Mouse (Mus musculus) inflammation-experienced regulatory T-cells, adult 6 months (primary cell): ENCODE data around the gene Tpm1. TPM values are rescaled to one million over a fixed set of nuclear protein-coding genes. Genes with fewer than 3 reads are reported as not detected.

ENCODE experiments used
- ATAC-seq: one replicate; pipeline ENCODE4 v1.8.0; 2017
- polyA plus RNA-seq, 3 experiments: library from polyadenylated mRNA; unstranded; fragments of 100-300 nt; shearing (Covaris generic); gene quantifications; one replicate each; pipeline ENCODE4 v1.2.1; 2017

Tpm1 gene
- polyA plus RNA-seq, 3 experiments from 2014 or later = 31.8 to 34.9 (median 32.4) TPM

- ATAC-seq = no peak
These were observed 3.1 kb downstream of the Tpm1 start for GRCm38 (mm10) chr9:67045966-67046602.

DNA sequence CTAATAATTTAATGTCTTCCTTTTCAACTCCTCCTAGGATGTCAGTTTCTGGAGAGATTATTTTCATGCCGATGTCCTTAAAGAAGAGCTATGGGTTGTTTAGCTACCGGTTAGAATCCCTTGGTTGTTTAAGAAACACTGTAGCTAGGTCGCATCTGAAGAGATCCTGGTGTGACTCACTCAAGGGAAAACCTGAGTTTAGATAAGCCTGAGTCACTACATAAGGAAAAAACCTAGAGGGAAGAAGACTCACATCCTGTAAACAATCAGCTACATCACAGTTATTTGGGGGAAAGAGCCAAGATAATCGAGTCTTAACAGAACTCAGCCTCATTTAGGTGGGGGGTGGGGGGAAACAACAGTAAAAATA is 3.9 kb downstream of the Tpm1 start:
- no peak for ATAC-seq

DNA sequence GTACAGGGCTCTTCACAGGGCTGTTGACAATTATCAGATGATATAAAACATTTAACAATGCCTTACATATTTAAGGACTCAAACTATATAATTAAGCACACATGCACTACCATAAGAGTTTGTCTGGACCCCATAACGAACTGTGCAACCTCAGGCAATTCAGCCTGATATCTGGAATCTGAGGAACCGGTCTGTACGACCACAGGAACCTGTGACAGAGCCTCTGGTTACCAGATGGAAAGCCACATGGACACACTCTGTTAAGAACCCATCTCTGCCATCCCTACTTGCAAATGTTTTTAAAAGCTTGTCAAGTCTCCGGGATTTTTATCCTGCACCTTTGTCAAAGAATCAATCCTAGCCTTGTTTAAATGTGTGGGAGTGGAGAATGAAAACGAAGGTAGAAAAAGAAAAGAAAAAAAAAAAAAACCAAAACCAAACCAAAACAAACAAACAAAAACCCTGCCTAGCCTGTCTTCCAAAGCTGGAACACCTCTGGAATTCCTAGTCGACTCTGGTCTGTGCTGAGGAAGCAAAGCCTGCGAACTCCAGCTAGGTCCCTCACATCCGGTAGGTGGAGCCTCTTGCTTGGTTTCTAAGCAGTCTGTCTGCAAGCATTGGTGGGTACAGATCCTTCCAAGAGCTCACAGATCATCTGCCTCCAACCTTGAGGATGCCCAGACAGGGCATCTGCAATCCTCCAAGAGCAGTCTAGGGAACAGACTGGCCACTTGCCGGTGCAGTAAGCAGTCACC is 4.5 kb downstream of the Tpm1 start:
- no peak for ATAC-seq

GRCm38 (mm10) chr9:67043231-67044199 is 5.7 kb downstream of the Tpm1 start:
- peak; percentile 88 for ATAC-seq

GRCm38 (mm10) chr9:67042813-67043207 is 6.4 kb downstream of the Tpm1 start:
- ATAC-seq = no peak

GRCm38 (mm10) chr9:67041840-67042812 is 7.1 kb downstream of the Tpm1 start:
- ATAC-seq = no peak

DNA sequence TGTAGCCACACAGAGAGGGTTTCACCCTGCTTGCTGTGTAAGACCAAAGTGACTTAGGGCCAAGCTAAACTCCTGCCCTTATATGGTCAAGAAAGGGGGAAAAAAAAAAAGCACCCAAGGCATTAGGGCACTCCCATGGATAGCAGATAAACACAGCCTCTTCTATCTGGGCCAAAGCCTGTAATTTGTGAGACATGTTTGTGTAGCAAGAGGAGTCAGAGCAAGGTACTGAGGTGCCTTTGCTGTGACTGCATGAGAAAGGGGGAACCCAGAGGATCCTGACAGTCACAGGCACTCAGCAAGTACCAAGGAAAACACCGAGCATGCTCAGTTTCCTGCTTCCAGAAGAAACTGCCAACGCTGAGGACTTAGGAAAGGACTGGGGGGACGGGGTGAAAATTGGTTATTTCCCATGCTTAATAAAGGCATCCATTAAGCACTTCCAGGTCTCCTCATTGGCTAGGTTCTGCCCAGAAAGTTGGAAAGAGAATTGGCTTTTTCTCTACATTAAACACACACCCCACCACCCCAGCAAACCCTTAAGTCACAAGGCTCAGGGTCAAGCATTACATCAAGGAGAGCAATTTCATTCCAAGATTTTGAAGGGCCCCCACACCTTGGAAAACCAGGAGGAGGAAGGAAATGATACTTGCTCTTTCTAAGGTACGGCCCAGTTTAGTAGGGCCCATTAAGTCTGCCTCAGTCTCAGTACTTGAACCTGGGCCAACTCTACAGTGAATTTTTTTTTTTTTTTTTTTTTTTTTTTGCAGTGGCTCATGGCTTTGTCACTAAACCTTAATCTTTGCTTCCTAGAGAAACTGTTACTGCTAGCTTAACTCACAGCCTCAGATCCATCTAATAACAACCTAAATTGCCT is 8.0 kb downstream of the Tpm1 start:
- no peak for ATAC-seq

GRCm38 (mm10) chr9:67039867-67040266 is 9.3 kb downstream of the Tpm1 start:
- no peak for ATAC-seq

DNA sequence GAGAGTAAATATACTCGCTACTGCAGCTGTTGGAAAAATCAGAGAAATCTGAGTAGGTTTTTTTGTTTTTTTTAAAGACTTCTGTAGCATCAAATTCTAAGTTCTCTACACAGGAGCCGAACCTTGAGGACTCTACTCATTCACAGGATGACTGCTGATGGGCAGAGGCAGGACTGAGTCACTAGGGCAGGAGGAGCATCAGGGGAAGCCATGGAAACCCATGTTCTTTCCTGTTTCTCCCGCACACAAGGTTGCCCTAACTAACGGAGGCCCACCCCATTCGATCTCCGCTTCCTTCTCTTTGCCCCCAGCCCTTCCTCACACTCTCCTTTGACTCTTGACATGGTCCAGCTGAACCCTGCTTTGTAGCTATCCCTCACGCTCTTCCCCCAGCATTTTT is 10.5 kb downstream of the Tpm1 start:
- no peak for ATAC-seq

DNA sequence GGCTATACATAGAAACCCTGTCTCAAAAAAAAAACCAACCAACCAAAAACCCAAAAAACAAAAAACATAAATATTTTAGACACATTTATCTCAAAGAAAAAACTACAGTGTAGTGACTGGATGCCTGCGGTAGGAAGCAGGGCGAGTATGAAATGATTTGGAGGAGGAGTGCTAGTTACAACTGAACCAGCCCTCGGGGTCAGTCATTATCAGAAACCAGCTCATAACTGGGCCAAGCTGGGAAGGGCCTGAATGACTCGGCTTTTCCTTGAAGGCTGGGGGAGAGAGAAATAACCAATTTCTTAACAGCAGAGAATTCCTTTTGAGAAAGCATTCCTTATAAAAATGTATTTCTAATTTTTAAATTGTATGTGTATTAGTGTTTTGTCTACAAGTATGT is 11.5 kb downstream of the Tpm1 start:
- ATAC-seq = no peak

DNA sequence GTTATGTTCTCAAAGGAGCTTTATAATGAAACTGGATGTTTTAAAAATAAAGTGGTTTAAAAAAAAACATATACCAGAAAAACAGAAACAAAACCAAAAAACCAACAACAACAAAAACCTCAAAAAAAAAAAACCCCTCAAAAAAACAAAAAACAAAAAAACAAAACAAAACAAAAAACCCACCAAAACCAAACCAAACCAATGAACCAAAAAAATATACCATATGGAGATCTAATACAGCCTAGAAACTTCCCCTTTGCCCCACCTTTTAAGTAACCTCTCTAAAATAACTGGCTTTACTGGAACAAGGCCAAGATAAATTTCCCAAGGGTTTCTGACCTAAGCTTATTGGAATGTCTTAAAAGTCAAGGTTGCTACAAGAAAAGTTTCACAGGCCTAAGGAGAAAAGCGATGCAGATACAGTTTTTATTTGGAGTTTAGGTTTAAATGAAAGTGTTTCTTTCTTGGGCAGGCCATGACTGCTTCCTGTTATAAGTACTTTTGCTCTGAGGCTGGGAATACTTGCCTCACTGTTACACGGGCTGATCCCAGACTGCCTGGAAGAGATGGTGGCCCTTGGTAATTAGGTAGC is 12.6 kb downstream of the Tpm1 start:
- no peak for ATAC-seq

GRCm38 (mm10) chr9:67035957-67036451 is 13.2 kb downstream of the Tpm1 start:
- no peak for ATAC-seq

DNA sequence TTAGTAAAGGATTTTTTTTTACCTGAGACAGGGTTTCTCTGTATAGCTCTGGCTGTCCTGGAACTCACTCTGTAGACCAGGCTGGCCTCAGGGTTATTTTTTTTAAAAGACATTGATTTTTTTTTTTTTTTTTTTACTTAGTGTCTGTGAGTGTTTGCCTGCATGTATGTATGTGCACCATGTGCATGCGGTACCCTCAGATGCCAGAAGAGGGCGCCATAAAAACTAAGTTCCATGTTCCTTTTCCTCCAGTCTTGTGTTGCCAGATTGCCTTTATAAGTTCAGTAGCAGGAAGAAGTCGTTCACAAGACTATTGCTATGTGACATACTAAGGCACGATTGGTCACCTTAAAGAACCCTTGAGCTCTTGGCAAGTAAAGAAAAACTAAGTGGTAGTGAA is 14.5 kb downstream of the Tpm1 start:
- ATAC-seq = no peak

- no peak for ATAC-seq
These were observed 16.2 kb downstream of the Tpm1 start for GRCm38 (mm10) chr9:67033016-67033415.

DNA sequence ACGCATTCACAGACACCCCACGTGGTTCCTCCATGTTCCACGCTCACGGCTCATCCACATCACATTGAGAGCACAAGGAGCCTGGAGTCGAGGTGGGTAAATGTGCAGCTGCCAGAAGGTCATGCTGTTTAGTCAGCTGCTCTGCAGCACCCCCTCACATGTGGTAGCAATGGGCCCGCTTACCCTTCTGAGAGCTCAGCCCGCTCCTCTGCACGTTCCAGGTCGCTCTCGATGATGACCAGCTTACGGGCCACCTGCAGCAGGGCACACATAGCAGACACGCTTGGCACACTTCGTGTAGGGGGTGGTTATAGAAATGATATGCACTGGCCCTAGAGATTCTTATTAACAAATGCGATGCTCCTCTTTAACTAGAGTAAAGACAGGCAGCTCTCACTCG is 16.6 kb downstream of the Tpm1 start:
- no peak for ATAC-seq

GRCm38 (mm10) chr9:67029518-67029917 is 19.7 kb downstream of the Tpm1 start:
- no peak for ATAC-seq

DNA sequence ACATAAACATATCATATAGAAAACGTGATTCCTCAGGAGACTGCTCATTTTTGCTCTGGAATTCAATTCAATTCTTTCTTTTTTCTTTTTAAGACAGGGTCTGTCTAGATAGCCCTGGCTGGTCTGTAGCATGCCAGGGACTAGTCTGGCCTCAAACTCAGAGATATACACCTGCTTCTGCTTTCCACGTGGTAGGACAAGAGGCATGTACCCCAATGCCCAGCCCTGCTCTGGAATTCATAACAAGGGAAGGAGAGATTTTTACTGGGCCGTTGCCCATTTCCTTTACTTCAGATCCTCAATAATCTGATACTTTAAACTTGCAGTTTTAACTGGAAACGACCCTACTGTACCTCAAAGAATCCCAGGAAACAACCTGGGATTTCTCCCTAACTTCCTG is 20.3 kb downstream of the Tpm1 start:
- ATAC-seq = no peak

DNA sequence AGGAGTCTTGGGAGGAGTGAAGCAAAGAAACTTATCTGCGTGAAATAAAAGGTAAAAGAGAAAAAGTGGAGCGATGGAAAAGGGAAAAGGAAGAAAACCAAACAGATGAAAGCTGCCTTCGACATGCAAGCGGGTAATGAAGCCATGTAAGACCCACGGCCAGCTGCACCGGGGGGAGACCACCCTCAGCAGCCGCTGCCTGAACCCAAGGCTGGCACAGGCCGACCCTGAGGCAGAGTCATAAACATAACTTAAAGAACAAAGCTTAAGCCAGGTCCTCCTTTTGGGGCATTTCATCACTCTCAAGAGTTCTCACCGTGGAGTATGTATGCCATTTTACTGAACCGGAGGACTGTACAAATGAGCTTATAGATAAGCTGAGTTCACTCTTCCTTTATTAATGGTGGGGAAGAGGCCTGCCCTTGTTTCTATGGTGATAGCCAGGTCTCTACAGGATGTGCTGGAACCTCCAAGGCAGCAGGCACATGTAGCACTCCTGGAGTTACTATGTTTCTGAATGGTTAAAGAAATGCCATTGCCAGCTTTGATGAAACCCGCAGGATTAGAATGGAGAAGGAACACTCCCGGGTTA is 21.0 kb downstream of the Tpm1 start:
- ATAC-seq = no peak

DNA sequence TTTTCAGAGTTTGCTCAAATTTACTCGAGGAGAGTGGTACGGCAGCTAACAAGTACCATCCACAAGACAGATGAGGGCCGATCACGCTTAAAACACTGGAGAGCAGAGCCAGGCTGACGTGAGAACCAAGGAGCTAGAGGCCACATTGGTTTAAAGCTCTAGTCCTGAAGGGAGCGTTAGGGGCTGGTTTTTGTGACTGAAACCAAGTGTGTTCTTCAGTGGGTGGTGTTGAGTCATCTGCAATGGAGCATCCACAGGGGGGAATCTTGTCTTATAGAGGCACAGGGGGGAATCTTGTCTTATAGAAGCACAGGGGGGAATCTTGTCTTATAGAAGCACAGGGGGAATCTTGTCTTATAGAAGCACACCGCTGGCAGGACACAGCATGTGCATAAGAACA is 22.3 kb downstream of the Tpm1 start:
- no peak for ATAC-seq

GRCm38 (mm10) chr9:67026061-67026460 is 23.1 kb downstream of the Tpm1 start:
- no peak for ATAC-seq
